Mouse (Mus musculus) embryonic facial prominence, embryonic 11.5 days (tissue): Measurements from ENCODE around the gene Wdr59. TPM values are rescaled to one million over a fixed set of nuclear protein-coding genes. Genes with fewer than 3 reads are reported as not detected.

Experiments used
- ATAC-seq: fragments of 200-750 bp; cut with Nextera tagmentation; replicated peaks from 2 replicates; pipeline ENCODE4 v1.8.0; 2017; ENCODE audit warnings: low read depth; ENCODE audit not compliant: insufficient number of reproducible peaks, low FRiP score, low TSS enrichment
- DNase-seq: peaks from one replicate; pipeline ENCODE4 v3.0.0-alpha.2; 2015; ENCODE audit warnings: low spot score
- H3K27ac ChIP-seq: fragments of 300-500 bp; sonication (generic); replicated peaks from 2 replicates; pipeline ENCODE4 v1.5.1; 2014; ENCODE audit warnings: mild to moderate bottlenecking, low read depth, low read length, control low read depth
- H3K27me3 ChIP-seq: fragments of 300-500 bp; sonication (generic); 2 replicates; pipeline ENCODE4 v1.6.1; 2014; ENCODE audit warnings: mild to moderate bottlenecking, low read length, moderate library complexity, mixed read lengths; ENCODE audit not compliant: control insufficient read depth, insufficient read depth
- H3K36me3 ChIP-seq: fragments of 300-500 bp; sonication (generic); replicated peaks from 2 replicates; pipeline ENCODE4 v1.6.1; 2014; ENCODE audit warnings: low read depth, mild to moderate bottlenecking, low read length, moderate library complexity, mixed read lengths; ENCODE audit not compliant: control insufficient read depth, insufficient read depth
- H3K4me1 ChIP-seq: fragments of 300-500 bp; sonication (generic); 2 replicates; pipeline ENCODE4 v1.6.1; 2014; ENCODE audit warnings: low read length, mixed read lengths; ENCODE audit not compliant: control insufficient read depth, insufficient read depth
- H3K4me2 ChIP-seq: fragments of 300-500 bp; sonication (generic); 2 replicates; pipeline ENCODE4 v1.6.1; 2014; ENCODE audit warnings: low read depth, mild to moderate bottlenecking, control low read depth, low read length, moderate library complexity
- H3K4me3 ChIP-seq: fragments of 300-500 bp; sonication (generic); 2 replicates; pipeline ENCODE4 v1.5.1; 2014; ENCODE audit warnings: low read depth, low read length, control low read depth
- H3K9ac ChIP-seq: fragments of 300-500 bp; sonication (generic); replicated peaks from 2 replicates; pipeline ENCODE4 v1.6.1; 2014; ENCODE audit warnings: mild to moderate bottlenecking, control low read depth, low read length
- H3K9me3 ChIP-seq: fragments of 300-500 bp; sonication (generic); replicated peaks from 2 replicates; pipeline ENCODE4 v1.6.1; 2016; ENCODE audit warnings: mild to moderate bottlenecking, low read length, inconsistent platforms, mixed read lengths; ENCODE audit not compliant: control insufficient read depth
- WGBS: fragments of 180-500 bp; shearing (Covaris S2); extraction: QIAGEN DNeasy Blood & Tissue Kit; methylation state at CpG from one replicate; pipeline ENCODE4 v1.1.7; 2014; 5-methylcytosine and 5-hydroxymethylcytosine counted together
- polyA plus RNA-seq: library from polyadenylated mRNA; unstranded; fragments of >200 nt; fragmentation: Nextera tagmentation; extraction: Ambion mirVana; gene quantifications from 2 replicates; pipeline ENCODE4 v1.2.1, GENCODE M21; 2014

The Wdr59 gene
- polyA plus RNA-seq, 1 experiment from 2014 or later = 3.8 TPM

GRCm38 (mm10) chr8:111517466-111517865 is 4.4 kb downstream of the Wdr59 start:
- no peak overlapping the region for H3K27ac ChIP-seq
- H3K9me3 ChIP-seq = no peaks in the 10 kb centered on the region
- DNase-seq (no peak), ATAC-seq (no peak)
- 78% methylated on average over 2 of the region's 2 CpGs for WGBS
- no peak overlapping the region for H3K4me3 ChIP-seq
- no peaks in the 10 kb centered on the region for H3K36me3 ChIP-seq
- no peak overlapping the region for H3K9ac ChIP-seq
- no peaks in the 10 kb centered on the region for H3K27me3 ChIP-seq
- no peak overlapping the region for H3K4me2 ChIP-seq
- H3K4me1 ChIP-seq = no peaks in the 10 kb centered on the region

GRCm38 (mm10) chr8:111516451-111517035 is 5.3 kb downstream of the Wdr59 start:
- 77% methylated on average over 7 of the region's 7 CpGs for WGBS
- Histone ChIP-seq H3K4me1 (no peaks in the 10 kb centered on the region), H3K4me2 (no peak overlapping the region), H3K4me3 (no peak overlapping the region), H3K9me3 (no peaks in the 10 kb centered on the region), H3K9ac (no peak overlapping the region), H3K27ac (no peak overlapping the region), H3K27me3 (no peaks in the 10 kb centered on the region), H3K36me3 (no peaks in the 10 kb centered on the region)
- no peak for DNase-seq
- no peak for ATAC-seq

DNA sequence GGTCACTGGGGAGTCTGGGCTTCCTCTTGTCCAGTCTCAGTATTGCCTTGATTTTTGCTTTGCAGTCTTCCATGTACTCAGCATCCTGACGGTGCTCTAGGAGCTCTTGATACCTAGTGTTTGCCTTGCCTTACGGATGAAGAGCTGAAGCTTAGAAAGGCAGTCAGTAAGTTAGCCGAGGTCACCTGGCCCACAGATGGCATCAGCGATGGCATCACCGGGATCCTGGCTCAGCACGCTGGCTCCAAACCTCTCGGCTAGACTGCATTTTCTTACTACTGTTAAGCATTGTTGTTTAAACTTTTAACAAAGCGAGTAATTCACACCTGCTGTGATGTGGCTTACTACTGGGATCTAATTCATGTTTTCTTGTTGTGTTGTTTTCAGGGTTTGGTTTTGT is 8.4 kb downstream of the Wdr59 start:
- Histone ChIP-seq H3K27me3 (no peaks in the 10 kb centered on the region), H3K27ac (no peak overlapping the region), H3K4me3 (no peak overlapping the region), H3K36me3 (no peaks in the 10 kb centered on the region), H3K4me1 (no peaks in the 10 kb centered on the region), H3K9me3 (no peaks in the 10 kb centered on the region), H3K4me2 (no peak overlapping the region), H3K9ac (no peak overlapping the region)
- 83% methylated on average over 8 of the region's 8 CpGs for WGBS
- ATAC-seq (no peak), DNase-seq (no peak)

DNA sequence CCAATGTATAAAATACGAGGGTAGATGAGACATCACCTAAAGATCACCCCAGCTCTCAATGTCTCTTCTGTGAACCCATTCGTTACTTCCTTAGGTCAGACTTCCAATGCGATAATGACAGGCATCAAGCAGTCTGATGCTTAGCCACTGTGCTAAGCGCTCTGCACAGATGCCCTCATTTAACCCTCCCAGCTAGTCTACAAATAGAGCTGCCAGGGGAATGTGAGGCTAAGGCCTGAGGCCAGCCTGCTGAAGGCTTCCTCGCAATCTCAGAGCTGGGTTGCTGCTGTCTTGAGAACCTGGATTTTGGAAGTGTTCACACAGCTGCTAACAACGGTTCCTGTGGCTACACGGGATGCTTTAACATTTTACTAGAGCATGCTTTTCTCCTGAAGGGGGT is 9.0 kb downstream of the Wdr59 start:
- no peak for DNase-seq
- H3K27ac ChIP-seq = no peak overlapping the region
- H3K9me3 ChIP-seq = no peaks in the 10 kb centered on the region
- H3K27me3 ChIP-seq = no peaks in the 10 kb centered on the region
- no peaks in the 10 kb centered on the region for H3K4me1 ChIP-seq
- H3K4me3 ChIP-seq = no peak overlapping the region
- H3K9ac ChIP-seq = no peak overlapping the region
- H3K4me2 ChIP-seq = no peak overlapping the region
- 87% methylated on average over 7 of the region's 7 CpGs for WGBS
- no peak for ATAC-seq
- no peaks in the 10 kb centered on the region for H3K36me3 ChIP-seq

GRCm38 (mm10) chr8:111510401-111510800 is 11.5 kb downstream of the Wdr59 start:
- Histone ChIP-seq H3K27me3 (no peaks in the 10 kb centered on the region), H3K4me3 (no peak overlapping the region), H3K4me1 (no peaks in the 10 kb centered on the region), H3K9me3 (no peaks in the 10 kb centered on the region), H3K27ac (no peak overlapping the region), H3K9ac (no peak overlapping the region), H3K4me2 (no peak overlapping the region), H3K36me3 (no peaks in the 10 kb centered on the region)
- ATAC-seq (no peak), DNase-seq (no peak)
- 56% methylated on average over 4 of the region's 4 CpGs for WGBS

GRCm38 (mm10) chr8:111509278-111509677 is 12.6 kb downstream of the Wdr59 start:
- Histone ChIP-seq H3K9ac (no peak overlapping the region), H3K4me3 (no peak overlapping the region), H3K27ac (no peak overlapping the region), H3K36me3 (no peaks in the 10 kb centered on the region), H3K9me3 (no peaks in the 10 kb centered on the region), H3K4me2 (no peak overlapping the region), H3K27me3 (no peaks in the 10 kb centered on the region), H3K4me1 (no peaks in the 10 kb centered on the region)
- WGBS = 86% methylated on average over 11 of the region's 11 CpGs
- ATAC-seq (no peak), DNase-seq (no peak)

GRCm38 (mm10) chr8:111508566-111508965 is 13.3 kb downstream of the Wdr59 start:
- DNase-seq (no peak), ATAC-seq (no peak)
- H3K4me2 ChIP-seq = no peak overlapping the region
- H3K27me3 ChIP-seq = no peaks in the 10 kb centered on the region
- H3K36me3 ChIP-seq = no peaks in the 10 kb centered on the region
- 63% methylated on average over 2 of the region's 2 CpGs for WGBS
- no peaks in the 10 kb centered on the region for H3K4me1 ChIP-seq
- H3K9ac ChIP-seq = no peak overlapping the region
- no peaks in the 10 kb centered on the region for H3K9me3 ChIP-seq
- H3K4me3 ChIP-seq = no peak overlapping the region
- no peak overlapping the region for H3K27ac ChIP-seq

GRCm38 (mm10) chr8:111501724-111502464 is 20.0 kb downstream of the Wdr59 start:
- Histone ChIP-seq H3K4me3 (no peak overlapping the region), H3K36me3 (no peaks in the 10 kb centered on the region; the same call in 1 of the 2 replicates), H3K9ac (no peak overlapping the region), H3K4me2 (no peak overlapping the region), H3K27ac (no peak overlapping the region), H3K9me3 (no peaks in the 10 kb centered on the region), H3K4me1 (no peaks in the 10 kb centered on the region), H3K27me3 (no peaks in the 10 kb centered on the region)
- no peak for DNase-seq
- WGBS = 71% methylated on average over 11 of the region's 11 CpGs
- no peak for ATAC-seq
